Mouse (Mus musculus): ENCODE results near the gene Lrit3. TPM values are rescaled to one million over a fixed set of nuclear protein-coding genes. Genes with fewer than 3 reads are reported as not detected.

Lrit3 gene
- total and polyA plus RNA-seq, 3 experiments = not detected

DNA sequence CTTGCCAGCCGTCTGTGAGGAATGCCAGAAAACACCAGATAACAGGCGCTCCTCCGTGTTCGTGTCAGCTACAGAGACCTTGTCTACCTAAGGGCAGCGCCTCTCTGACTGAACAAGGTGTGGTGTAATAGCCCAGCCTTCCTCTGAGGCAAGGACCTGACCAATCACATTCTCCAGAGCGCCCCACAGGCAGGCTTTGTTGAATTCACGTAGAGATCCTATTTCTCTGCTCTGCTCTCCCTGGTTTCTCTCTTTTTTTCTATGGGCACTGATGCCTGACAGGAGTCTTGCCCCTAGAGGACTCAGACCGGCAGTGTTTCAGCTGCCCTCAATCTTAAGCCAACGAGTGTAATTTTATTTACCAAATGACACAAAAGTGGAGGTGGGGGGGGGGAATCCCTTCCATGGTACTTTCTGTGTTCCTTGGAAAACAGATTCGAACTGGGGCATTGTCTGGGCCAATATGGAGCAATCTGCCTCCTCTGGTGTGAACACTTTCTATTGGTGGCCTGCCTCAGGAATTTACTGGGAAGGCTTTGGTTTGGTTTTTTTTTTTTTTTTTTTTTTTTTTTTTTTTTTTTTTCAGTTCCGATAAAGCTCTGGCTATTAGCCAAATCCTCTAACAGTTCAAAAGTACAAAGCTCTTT, 32.3 kb upstream of the Lrit3 start:
- H3K79me2 ChIP-seq (replicated peaks; ENCODE audit: control insufficient read depth, extremely low read depth, insufficient read depth, poor library complexity, severe bottlenecking) = no peaks in the 10 kb centered on the region
- no peak overlapping the region for H3K9ac ChIP-seq (ENCODE audit: insufficient read depth, low read depth)
- H3K27ac ChIP-seq (ENCODE audit: insufficient read depth, low read depth) = no peak overlapping the region
- dilution Hi-C loops (cut with MboI; ENCODE audit: extremely low pct_ligation_motif_present, extremely low pct_unique_long_range_greater_than_20kb, low sequenced_read_pairs) = no loop called here
- peaks cover 3% of the 10 kb centered on the region for H3K27me3 ChIP-seq (replicated peaks)
- H3K4me3 ChIP-seq (replicated peaks in 1 of 3; ENCODE audit: low read depth in 2 of 3, low read length in 2 of 3, poor library complexity in 1 of 3) = no peak overlapping the region
- TF ChIP-seq POLR2A (IDR thresholded peaks at IDR 0.05; ENCODE audit: low read depth, low read length) (peak; percentile 38; the same call in 1 of the 2 replicates), USF1 (IDR thresholded peaks at IDR 0.05; ENCODE audit: low read depth, low read length) (no peak), MEF2A (IDR thresholded peaks at IDR 0.05; ENCODE audit: borderline replicate concordance, low read depth, low read length) (no peak), EP300 (IDR thresholded peaks at IDR 0.05; ENCODE audit: low read length) (no peak), ZNF384 (IDR thresholded peaks at IDR 0.05; ENCODE audit: low read depth, low read length) (peak; percentile 86), MYC (IDR thresholded peaks at IDR 0.05; ENCODE audit: low read depth, low read length) (no peak), MAX (IDR thresholded peaks at IDR 0.05; ENCODE audit: low read length) (no peak), CHD2 (IDR thresholded peaks at IDR 0.05; ENCODE audit: low read length) (no peak)
- in situ Hi-C loops (cut with MboI; ENCODE audit: low pct_ligation_motif_present, low pct_unique_long_range_greater_than_20kb, low sequenced_read_pairs) = no loop called here
- H3K36me3 ChIP-seq (replicated peaks in 1 of 2; ENCODE audit: control insufficient read depth in 1 of 2, insufficient read depth in 1 of 2, low read length in 1 of 2) = no peaks in the 10 kb centered on the region
- H3K9me3 ChIP-seq (replicated peaks; ENCODE audit: low read length) = no peaks in the 10 kb centered on the region
- DNase-seq (ENCODE audit: extremely low read depth) = peak; percentile 76
- H3K4me1 ChIP-seq (ENCODE audit: control insufficient read depth in 1 of 2, insufficient read depth in 2 of 2) = peaks cover 5 to 12% of the 10 kb centered on the region in 2 experiments
- peak overlapping the region; percentile 59 for H3K4me2 ChIP-seq (ENCODE audit: insufficient read depth, low read depth, poor library complexity, severe bottlenecking)

DNA sequence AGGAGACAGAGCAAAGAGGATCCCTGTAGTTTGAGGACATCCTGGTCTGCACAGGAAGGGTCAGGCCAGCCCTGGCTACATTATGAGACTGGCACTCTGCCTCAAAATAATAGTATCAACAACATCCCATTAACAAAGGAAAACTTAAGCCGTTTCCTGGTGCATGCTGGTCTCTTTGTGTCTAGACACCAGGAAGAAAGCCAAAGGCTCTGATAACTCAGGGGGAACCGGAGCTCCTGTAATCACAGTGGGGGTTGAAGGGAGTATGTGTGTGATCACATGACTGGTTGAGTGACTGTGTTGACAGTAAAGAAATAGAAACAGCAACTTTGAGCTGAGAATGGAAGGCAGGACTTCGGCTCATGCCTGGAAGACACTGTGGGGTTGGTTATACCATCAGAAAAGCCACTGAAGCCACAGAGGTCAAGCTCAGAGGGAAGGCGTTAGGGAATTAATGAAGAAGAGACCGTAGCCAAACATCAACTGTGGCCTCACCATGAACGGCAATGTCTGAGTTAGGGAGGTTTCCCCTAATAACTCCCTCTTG, 31.6 kb upstream of the Lrit3 start, which contains the start of gene Cfi:
Cfi (plus strand) TSS at position 497 of the 547 bp plus-strand sequence.
- dilution Hi-C loops (cut with MboI; ENCODE audit: extremely low pct_ligation_motif_present, extremely low pct_unique_long_range_greater_than_20kb, low sequenced_read_pairs) = no loop called here
- Histone ChIP-seq H3K27me3 (replicated peaks) (peaks cover 3% of the 10 kb centered on the region), H3K9ac (ENCODE audit: insufficient read depth, low read depth) (no peak within 1 kb of the TSS), H3K9me3 (replicated peaks; ENCODE audit: low read length) (no peaks in the 10 kb centered on the region), H3K4me2 (ENCODE audit: insufficient read depth, low read depth, poor library complexity, severe bottlenecking) (peak within 1 kb of the TSS; percentile 59), H3K4me1 (ENCODE audit: control insufficient read depth in 1 of 2, insufficient read depth in 2 of 2) (peaks cover 5 to 12% of the 10 kb centered on the region in 2 experiments), H3K4me3 (replicated peaks in 1 of 3; ENCODE audit: low read depth in 2 of 3, low read length in 2 of 3, poor library complexity in 1 of 3) (no peak within 1 kb of the TSS), H3K36me3 (replicated peaks in 1 of 2; ENCODE audit: control insufficient read depth in 1 of 2, insufficient read depth in 1 of 2, low read length in 1 of 2) (no peaks in the 10 kb centered on the region), H3K27ac (ENCODE audit: insufficient read depth, low read depth) (no peak within 1 kb of the TSS), H3K79me2 (replicated peaks; ENCODE audit: control insufficient read depth, extremely low read depth, insufficient read depth, poor library complexity, severe bottlenecking) (peaks cover 3% of the 10 kb centered on the region)
- DNase-seq (ENCODE audit: extremely low read depth) = no peak
- in situ Hi-C loops (cut with MboI; ENCODE audit: low pct_ligation_motif_present, low pct_unique_long_range_greater_than_20kb, low sequenced_read_pairs) = no loop called here
- no peak for TF ChIP-seq JUND (conservative IDR thresholded peaks at IDR 0.05; ENCODE audit: low read depth, low read length)
- TF ChIP-seq ZMIZ1 (IDR thresholded peaks at IDR 0.05; ENCODE audit: low read depth, low read length) = no peak
- TF ChIP-seq TCF12 (IDR thresholded peaks at IDR 0.05; ENCODE audit: low read depth, low read length) = no peak
- no peak for TF ChIP-seq GABPA (IDR thresholded peaks at IDR 0.05; ENCODE audit: insufficient replicate concordance, low read depth, low read length)
- no peak for TF ChIP-seq CTCF (conservative IDR thresholded peaks at IDR 0.05 in 1 of 2, IDR thresholded peaks at IDR 0.05 in 1 of 2; ENCODE audit: low read depth in 2 of 2, low read length in 2 of 2)
- no peak for TF ChIP-seq HCFC1 (IDR thresholded peaks at IDR 0.05; ENCODE audit: low read depth, low read length)
- TF ChIP-seq PAX5 (IDR thresholded peaks at IDR 0.05; ENCODE audit: low read length) = no peak
- no peak for TF ChIP-seq KAT2A (IDR thresholded peaks at IDR 0.05; ENCODE audit: insufficient replicate concordance, low read length)
- no peak for TF ChIP-seq ZNF384 (IDR thresholded peaks at IDR 0.05; ENCODE audit: low read depth, low read length)
- TF ChIP-seq MAX (IDR thresholded peaks at IDR 0.05; ENCODE audit: low read length) = no peak
- no peak for TF ChIP-seq EP300 (IDR thresholded peaks at IDR 0.05; ENCODE audit: low read length)
- TF ChIP-seq TBP (conservative IDR thresholded peaks at IDR 0.05; ENCODE audit: low read depth, low read length) = no peak
- TF ChIP-seq MYC (IDR thresholded peaks at IDR 0.05; ENCODE audit: low read depth, low read length) = no peak
- no peak for TF ChIP-seq RCOR1 (conservative IDR thresholded peaks at IDR 0.05; ENCODE audit: low read depth, low read length)
- TF ChIP-seq E2F4 (IDR thresholded peaks at IDR 0.05; ENCODE audit: insufficient replicate concordance, low read depth, low read length) = no peak
- TF ChIP-seq ELF1 (IDR thresholded peaks at IDR 0.05; ENCODE audit: low read depth, low read length) = no peak
- no peak for TF ChIP-seq NRF1 (IDR thresholded peaks at IDR 0.05; ENCODE audit: low read depth, low read length)
- TF ChIP-seq ZC3H11A (IDR thresholded peaks at IDR 0.05; ENCODE audit: low read depth, low read length) = no peak
